Comparison of ENCODE assay signal across 22 mouse cellular contexts in genomic region chr3:60796207-60796606, GRCm38 (mm10).
"Had no signal": no experiment of that assay in that cellular context is flagged by ENCODE, and none has a peak within 500 bp of the region (broad histone marks: within the 10 kb centered on the region; RNA-seq: fewer than 3 reads in every experiment).

No protein-coding gene starts in this region.

- DNase-seq: cerebellum, adult 2 months; cerebellum, adult 8-10 months; cerebellum, adult 9-10 months; cerebellum, adult 9-11 months; cerebellum, postnatal 10 days; cerebellum, postnatal 14 days; cerebellum, postnatal 25 days; cerebellum, postnatal 36 days; embryo, embryonic 11 days; forebrain, postnatal 0 days; gastrocnemius, adult 2 months; gastrocnemius, postnatal 10 days; gastrocnemius, postnatal 14 days; gastrocnemius, postnatal 25 days; gastrocnemius, postnatal 36 days; heart, adult 11 months; heart, adult 18-20 months; heart, adult 2 months had no signal

- ATAC-seq: forebrain, embryonic 13.5 days; forebrain, embryonic 14.5 days; forebrain, embryonic 15.5 days; forebrain, embryonic 16.5 days; forebrain, postnatal 0 days had no signal
